Mouse (Mus musculus): ENCODE data around the gene Cdh3. TPM values are rescaled to one million over a fixed set of nuclear protein-coding genes. Genes with fewer than 3 reads are reported as not detected.

Cdh3 gene
- polyA plus RNA-seq, 1 experiment from 2014 or later = 37.7 TPM

- peaks cover 26% of the 10 kb centered on the region for H3K36me3 ChIP-seq
- WGBS = 73% methylated on average over 4 of the region's 4 CpGs
- H3K4me1 ChIP-seq = peaks cover 37% of the 10 kb centered on the region
- H3K9me3 ChIP-seq = no peaks in the 10 kb centered on the region
- H3K27ac ChIP-seq = no peak overlapping the region
- H3K27me3 ChIP-seq (ENCODE audit: insufficient read depth, poor library complexity, severe bottlenecking) = no peaks in the 10 kb centered on the region
- no peak overlapping the region for H3K4me3 ChIP-seq
- no peak for DNase-seq (ENCODE audit: low spot score)
Measured at GRCm38 (mm10) chr8:106530566-106530965, 19.9 kb downstream of the Cdh3 start.

- H3K27me3 ChIP-seq (ENCODE audit: insufficient read depth, poor library complexity, severe bottlenecking) = no peaks in the 10 kb centered on the region
- 82% methylated on average over 7 of the region's 7 CpGs for WGBS
- no peak overlapping the region for H3K4me3 ChIP-seq
Measured at GRCm38 (mm10) chr8:106533709-106534108, 23.0 kb downstream of the Cdh3 start.

GRCm38 (mm10) chr8:106534449-106534848 is 23.8 kb downstream of the Cdh3 start:
- no peak overlapping the region for H3K27ac ChIP-seq
- peaks cover 6% of the 10 kb centered on the region; the same call in 1 of the 2 replicates for H3K4me1 ChIP-seq
- peaks cover 58% of the 10 kb centered on the region for H3K36me3 ChIP-seq
- no peaks in the 10 kb centered on the region for H3K27me3 ChIP-seq (ENCODE audit: insufficient read depth, poor library complexity, severe bottlenecking)
- no peak for DNase-seq (ENCODE audit: low spot score)
- no peak overlapping the region for H3K4me3 ChIP-seq
- H3K9me3 ChIP-seq = no peaks in the 10 kb centered on the region
- 36% methylated on average over 6 of the region's 6 CpGs for WGBS

More at GRCm38 (mm10) chr8:106533709-106534108, 23.0 kb downstream of the Cdh3 start:
- peaks cover 9% of the 10 kb centered on the region for H3K4me1 ChIP-seq
- no peak for DNase-seq (ENCODE audit: low spot score)
- peaks cover 52% of the 10 kb centered on the region for H3K36me3 ChIP-seq
- no peak overlapping the region for H3K27ac ChIP-seq
- no peaks in the 10 kb centered on the region for H3K9me3 ChIP-seq

- H3K27me3 ChIP-seq (ENCODE audit: insufficient read depth, poor library complexity, severe bottlenecking) = no peaks in the 10 kb centered on the region
- H3K27ac ChIP-seq = no peak overlapping the region
- no peak for DNase-seq (ENCODE audit: low spot score)
- no peaks in the 10 kb centered on the region for H3K9me3 ChIP-seq
- peaks cover 58% of the 10 kb centered on the region for H3K36me3 ChIP-seq
- WGBS = 71% methylated on average over 4 of the region's 4 CpGs
- peaks cover 6% of the 10 kb centered on the region; the same call in 1 of the 2 replicates for H3K4me1 ChIP-seq
- no peak overlapping the region for H3K4me3 ChIP-seq
Measured at GRCm38 (mm10) chr8:106535448-106535847, 24.8 kb downstream of the Cdh3 start.

GRCm38 (mm10) chr8:106539193-106539592 is 28.5 kb downstream of the Cdh3 start:
- no peak overlapping the region for H3K4me3 ChIP-seq
- H3K4me1 ChIP-seq = no peaks in the 10 kb centered on the region
- no peak overlapping the region for H3K27ac ChIP-seq
- WGBS = 62% methylated on average over 5 of the region's 5 CpGs
- H3K9me3 ChIP-seq = no peaks in the 10 kb centered on the region
- DNase-seq (ENCODE audit: low spot score) = no peak
- no peaks in the 10 kb centered on the region for H3K27me3 ChIP-seq (ENCODE audit: insufficient read depth, poor library complexity, severe bottlenecking)
- H3K36me3 ChIP-seq = peaks cover 89% of the 10 kb centered on the region

GRCm38 (mm10) chr8:106541002-106541401 is 30.3 kb downstream of the Cdh3 start:
- Histone ChIP-seq H3K27me3 (ENCODE audit: insufficient read depth, poor library complexity, severe bottlenecking) (no peaks in the 10 kb centered on the region), H3K27ac (no peak overlapping the region), H3K9me3 (no peaks in the 10 kb centered on the region), H3K4me1 (no peaks in the 10 kb centered on the region), H3K4me3 (no peak overlapping the region), H3K36me3 (peaks cover 97% of the 10 kb centered on the region)
- no peak for DNase-seq (ENCODE audit: low spot score)
- WGBS = 63% methylated on average over 11 of the region's 11 CpGs

GRCm38 (mm10) chr8:106543043-106543442 is 32.4 kb downstream of the Cdh3 start:
- Histone ChIP-seq H3K27ac (no peak overlapping the region), H3K9me3 (no peaks in the 10 kb centered on the region), H3K4me3 (no peak overlapping the region), H3K36me3 (peaks cover 97% of the 10 kb centered on the region), H3K4me1 (no peaks in the 10 kb centered on the region), H3K27me3 (ENCODE audit: insufficient read depth, poor library complexity, severe bottlenecking) (no peaks in the 10 kb centered on the region)
- no peak for DNase-seq (ENCODE audit: low spot score)
- 78% methylated on average over 8 of the region's 8 CpGs for WGBS

GRCm38 (mm10) chr8:106545149-106545548 is 34.5 kb downstream of the Cdh3 start:
- H3K9me3 ChIP-seq = no peaks in the 10 kb centered on the region
- H3K4me3 ChIP-seq = no peak overlapping the region
- WGBS = 65% methylated on average over 2 of the region's 2 CpGs
- no peaks in the 10 kb centered on the region for H3K4me1 ChIP-seq
- H3K27ac ChIP-seq = no peak overlapping the region
- no peak for DNase-seq (ENCODE audit: low spot score)
- H3K27me3 ChIP-seq (ENCODE audit: insufficient read depth, poor library complexity, severe bottlenecking) = no peaks in the 10 kb centered on the region
- peaks cover 87% of the 10 kb centered on the region for H3K36me3 ChIP-seq

GRCm38 (mm10) chr8:106546746-106547145 is 36.1 kb downstream of the Cdh3 start:
- H3K27me3 ChIP-seq (ENCODE audit: insufficient read depth, poor library complexity, severe bottlenecking) = no peaks in the 10 kb centered on the region
- no peak overlapping the region for H3K27ac ChIP-seq
- WGBS = 83% methylated on average over 7 of the region's 7 CpGs
- H3K36me3 ChIP-seq = peaks cover 87% of the 10 kb centered on the region
- H3K4me1 ChIP-seq = no peaks in the 10 kb centered on the region
- H3K9me3 ChIP-seq = no peaks in the 10 kb centered on the region
- DNase-seq (ENCODE audit: low spot score) = no peak
- no peak overlapping the region for H3K4me3 ChIP-seq

GRCm38 (mm10) chr8:106548366-106548936 is 37.8 kb downstream of the Cdh3 start:
- Histone ChIP-seq H3K4me1 (no peaks in the 10 kb centered on the region), H3K4me3 (no peak overlapping the region), H3K9me3 (no peaks in the 10 kb centered on the region), H3K27me3 (ENCODE audit: insufficient read depth, poor library complexity, severe bottlenecking) (no peaks in the 10 kb centered on the region), H3K36me3 (peaks cover 90% of the 10 kb centered on the region), H3K27ac (no peak overlapping the region)
- 86% methylated on average over 10 of the region's 10 CpGs for WGBS
- no peak for DNase-seq (ENCODE audit: low spot score)

GRCm38 (mm10) chr8:106550906-106551305 is 40.2 kb downstream of the Cdh3 start:
- 93% methylated on average over 1 of the region's 1 CpGs for WGBS
- no peaks in the 10 kb centered on the region for H3K9me3 ChIP-seq
- no peak overlapping the region for H3K27ac ChIP-seq
- no peak overlapping the region for H3K4me3 ChIP-seq
- H3K36me3 ChIP-seq = peaks cover 87% of the 10 kb centered on the region
- H3K4me1 ChIP-seq = no peaks in the 10 kb centered on the region
- no peaks in the 10 kb centered on the region for H3K27me3 ChIP-seq (ENCODE audit: insufficient read depth, poor library complexity, severe bottlenecking)
- DNase-seq (ENCODE audit: low spot score) = no peak

- H3K4me1 ChIP-seq = no peaks in the 10 kb centered on the region
- WGBS = 92% methylated on average over 5 of the region's 5 CpGs
- no peaks in the 10 kb centered on the region for H3K9me3 ChIP-seq
- H3K27ac ChIP-seq = no peak overlapping the region
- H3K27me3 ChIP-seq (ENCODE audit: insufficient read depth, poor library complexity, severe bottlenecking) = no peaks in the 10 kb centered on the region
- DNase-seq (ENCODE audit: low spot score) = no peak
- no peak overlapping the region for H3K4me3 ChIP-seq
- peaks cover 89% of the 10 kb centered on the region for H3K36me3 ChIP-seq
Measured at GRCm38 (mm10) chr8:106554011-106554410, 43.3 kb downstream of the Cdh3 start.

- no peak for DNase-seq (ENCODE audit: low spot score)
- Histone ChIP-seq H3K4me3 (no peak overlapping the region), H3K9me3 (no peaks in the 10 kb centered on the region), H3K27me3 (ENCODE audit: insufficient read depth, poor library complexity, severe bottlenecking) (no peaks in the 10 kb centered on the region), H3K36me3 (peaks cover 70% of the 10 kb centered on the region), H3K27ac (no peak overlapping the region), H3K4me1 (peaks cover 5% of the 10 kb centered on the region)
- 60% methylated on average over 6 of the region's 7 CpGs for WGBS
Measured at GRCm38 (mm10) chr8:106556068-106556645, 45.5 kb downstream of the Cdh3 start.

- Histone ChIP-seq H3K27me3 (ENCODE audit: insufficient read depth, poor library complexity, severe bottlenecking) (no peaks in the 10 kb centered on the region), H3K27ac (no peak overlapping the region), H3K4me1 (peaks cover 8% of the 10 kb centered on the region), H3K4me3 (no peak overlapping the region), H3K9me3 (no peaks in the 10 kb centered on the region), H3K36me3 (peaks cover 35% of the 10 kb centered on the region)
- 46% methylated on average over 9 of the region's 9 CpGs for WGBS
- no peak for DNase-seq (ENCODE audit: low spot score)
Measured at GRCm38 (mm10) chr8:106559844-106560243, 49.2 kb downstream of the Cdh3 start.
